Mouse (Mus musculus): ENCODE data around the gene Sept9. TPM values are rescaled to one million over a fixed set of nuclear protein-coding genes. Genes with fewer than 3 reads are reported as not detected.

Sept9 gene
- total RNA-seq, 2 experiments from 2014 or later = 62.1 to 70.5 TPM

DNA sequence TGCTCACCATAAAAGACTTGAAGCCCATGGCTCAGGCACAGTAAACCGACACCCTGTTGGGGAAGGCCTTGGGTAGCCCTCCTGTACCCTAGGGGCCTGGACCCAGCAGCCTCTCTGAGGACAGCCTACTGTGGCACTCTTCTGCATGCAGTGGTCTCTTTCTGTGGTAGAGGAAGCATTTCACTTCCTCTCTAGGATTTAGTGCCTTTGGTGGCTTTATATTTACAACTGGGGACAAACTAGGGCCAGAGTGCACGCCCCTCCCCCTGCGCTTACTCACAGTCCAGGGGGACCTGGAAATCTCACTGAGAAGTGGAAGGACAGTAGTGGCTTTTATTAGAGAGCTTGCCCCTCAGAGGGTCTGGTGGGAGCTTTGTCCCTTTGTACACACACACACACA, 197.5 kb downstream of the Sept9 start:
- DNase-seq (ENCODE audit: low spot score in 2 of 2) = no peak
- intact Hi-C loops (cut with DNase I) = no loop called here

DNA sequence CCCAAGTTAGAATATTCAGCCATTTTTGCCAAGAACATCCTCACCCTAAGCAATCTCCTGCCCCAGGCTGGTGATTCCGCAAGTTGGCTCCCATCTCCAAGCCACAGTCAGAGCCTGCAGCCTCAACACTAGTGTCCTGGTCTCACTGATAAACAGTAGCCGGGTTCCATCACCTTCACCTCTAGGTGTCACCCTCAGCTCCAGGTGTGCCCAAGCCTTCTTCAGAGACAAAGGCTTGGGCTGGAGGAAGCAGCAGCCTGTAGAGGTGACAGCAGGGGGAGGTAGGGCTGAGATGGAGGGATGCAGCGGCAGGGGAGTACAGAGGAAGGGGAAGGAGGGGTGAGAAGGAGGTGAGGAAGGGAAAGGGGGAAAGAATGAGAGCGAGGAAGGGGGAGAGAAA, 198.3 kb downstream of the Sept9 start:
- DNase-seq (ENCODE audit: low spot score in 2 of 2) = no peak
- intact Hi-C loops (cut with DNase I) = no loop called here

DNA sequence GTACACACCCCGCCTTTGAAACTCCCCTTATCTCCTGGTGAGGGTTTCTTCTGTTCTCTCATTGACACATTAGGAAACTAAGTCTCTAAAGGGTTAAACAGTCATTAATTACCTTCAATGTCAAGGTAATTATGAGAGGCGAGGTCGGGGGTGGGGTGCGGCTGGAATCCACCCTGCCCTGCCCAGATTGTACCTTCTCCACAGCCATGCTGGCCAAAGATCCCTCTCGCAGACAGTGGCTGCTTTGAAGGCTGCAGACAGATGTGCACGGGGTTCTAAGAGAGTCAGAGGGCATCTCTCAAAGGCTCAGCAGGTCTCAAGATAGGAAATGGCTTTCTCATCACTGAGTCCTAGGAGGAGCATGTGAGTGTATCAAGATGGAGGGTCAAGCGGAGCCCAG, 198.7 kb downstream of the Sept9 start:
- intact Hi-C loops (cut with DNase I) = no loop called here
- DNase-seq (ENCODE audit: low spot score in 2 of 2) = no peak

DNA sequence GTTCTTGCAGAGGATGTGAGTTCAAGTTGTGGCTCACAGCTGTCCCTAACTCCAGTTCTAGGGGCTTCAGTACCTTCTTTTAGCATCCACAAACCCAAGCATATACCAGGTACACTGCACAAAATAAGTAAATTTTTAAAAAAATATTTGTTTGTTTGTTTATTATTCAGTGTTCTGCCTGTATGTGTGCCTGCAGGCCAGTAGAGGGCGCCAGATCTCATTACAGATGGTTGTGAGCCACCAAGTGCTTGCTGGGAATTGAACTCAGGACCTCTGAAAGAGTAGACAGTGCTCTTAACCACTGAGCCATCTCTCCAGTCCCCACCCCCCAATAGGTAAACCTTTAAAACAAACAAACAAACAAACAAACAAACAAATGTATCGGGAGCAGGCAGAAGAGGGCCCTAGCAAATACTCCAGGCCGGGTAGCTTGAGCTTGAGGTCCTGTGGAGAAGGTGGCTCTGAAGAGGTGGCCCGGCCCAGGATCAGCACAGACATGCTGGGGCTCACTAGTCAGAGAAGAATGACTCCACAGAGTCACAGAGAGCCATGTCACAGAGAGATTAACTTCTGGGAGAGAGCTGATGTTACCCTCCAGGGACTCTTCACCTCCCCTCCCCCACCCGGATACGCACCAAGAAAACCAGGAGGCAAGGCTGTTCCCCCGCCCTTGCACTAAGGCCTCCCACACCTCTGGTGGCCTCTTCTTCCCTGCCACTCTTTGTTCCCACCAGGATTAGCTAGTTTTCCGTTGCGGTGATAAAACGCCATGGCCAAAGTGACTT, 202.3 kb downstream of the Sept9 start:
- intact Hi-C loops (cut with DNase I) = no loop called here
- DNase-seq (ENCODE audit: low spot score in 2 of 2) = no peak

DNA sequence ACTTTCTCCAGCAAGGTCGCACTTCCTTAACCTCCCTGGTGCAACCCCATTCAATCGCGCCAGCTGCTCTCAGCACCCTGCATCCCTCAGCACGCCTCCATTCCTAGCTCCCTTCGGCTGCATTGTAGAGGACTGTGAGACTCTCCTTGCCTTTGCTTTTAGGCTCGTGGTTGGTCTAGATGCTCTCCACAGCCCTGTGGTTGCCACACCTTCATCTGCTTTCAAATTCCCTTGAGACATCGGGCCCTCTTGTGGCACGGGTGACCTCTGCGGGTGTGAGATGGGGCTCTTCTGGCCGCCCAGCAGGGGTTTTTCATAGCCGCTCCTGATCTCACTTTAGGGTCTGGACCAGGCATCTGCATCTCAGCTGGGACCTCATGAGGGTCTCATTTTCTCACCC, 203.1 kb downstream of the Sept9 start:
- intact Hi-C loops (cut with DNase I) = no loop called here
- no peak for DNase-seq (ENCODE audit: low spot score in 2 of 2)

DNA sequence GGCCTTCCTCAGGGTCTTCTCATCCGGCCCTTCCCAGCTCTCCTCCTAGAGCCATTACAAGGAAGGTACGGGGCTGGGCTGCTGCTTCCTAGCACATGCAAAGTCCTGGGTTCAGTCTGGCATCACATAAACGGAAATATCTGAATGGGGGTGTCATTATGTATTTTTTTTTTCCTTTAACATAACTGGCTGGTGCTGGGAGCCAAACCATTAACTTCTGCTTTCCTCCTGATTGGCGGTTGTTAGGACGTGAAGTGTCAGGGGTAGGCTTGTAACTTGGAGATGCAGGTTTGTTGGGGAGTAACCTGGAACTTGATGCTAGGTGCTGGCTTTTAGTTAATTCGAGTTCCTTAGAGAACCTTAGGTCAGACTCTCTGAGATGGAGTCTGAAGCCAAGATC, 203.6 kb downstream of the Sept9 start:
- intact Hi-C loops (cut with DNase I) = no loop called here
- DNase-seq (ENCODE audit: low spot score in 2 of 2) = no peak

DNA sequence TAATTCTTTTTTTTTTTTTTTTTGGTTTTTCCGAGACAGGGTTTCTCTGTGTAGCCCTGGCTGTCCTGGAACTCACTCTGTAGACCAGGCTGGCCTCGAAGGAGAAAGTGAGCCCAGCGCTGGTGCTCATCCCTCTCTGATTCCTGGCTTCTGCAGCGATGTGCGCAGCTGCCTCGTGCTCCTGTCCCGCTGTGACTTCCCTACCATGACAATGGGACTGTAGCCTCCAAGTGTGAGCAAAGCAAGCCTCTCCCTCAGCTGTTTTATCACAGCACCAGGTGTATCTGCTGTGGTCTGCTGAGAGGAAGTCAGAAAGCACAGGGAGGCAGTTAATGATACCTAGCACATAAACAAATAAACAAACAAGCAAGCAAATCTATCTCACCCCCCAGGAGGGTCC, 204.3 kb downstream of the Sept9 start:
- DNase-seq (ENCODE audit: low spot score in 2 of 2) = no peak
- intact Hi-C loops (cut with DNase I) = no loop called here

DNA sequence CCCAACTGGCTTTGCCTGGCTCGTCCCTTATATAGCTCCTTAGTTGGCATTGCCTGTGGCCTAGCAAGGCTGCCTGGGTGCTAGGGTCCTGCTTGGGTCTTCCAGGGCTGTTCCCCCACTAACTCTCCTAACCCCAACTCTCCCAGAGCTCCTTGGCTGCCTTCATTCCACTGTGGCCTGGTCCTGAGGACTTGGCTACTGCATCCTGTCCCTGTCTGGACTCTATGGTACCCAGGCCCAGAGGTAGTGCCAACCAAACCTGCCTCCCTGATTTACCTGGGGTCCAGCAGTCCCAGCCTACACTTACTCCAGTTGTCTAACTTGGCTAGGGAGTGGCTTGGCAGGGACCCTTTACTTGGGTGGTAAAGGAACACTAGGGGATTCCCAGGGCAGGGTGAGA, 207.2 kb downstream of the Sept9 start:
- intact Hi-C loops (cut with DNase I) = loop anchor here (5.0 kb wide), 2 partner anchors 76 to 246 kb away; partner anchors contain the start of genes Gm11733 and Tnrc6c
- DNase-seq (ENCODE audit: low spot score in 2 of 2) = no peak

DNA sequence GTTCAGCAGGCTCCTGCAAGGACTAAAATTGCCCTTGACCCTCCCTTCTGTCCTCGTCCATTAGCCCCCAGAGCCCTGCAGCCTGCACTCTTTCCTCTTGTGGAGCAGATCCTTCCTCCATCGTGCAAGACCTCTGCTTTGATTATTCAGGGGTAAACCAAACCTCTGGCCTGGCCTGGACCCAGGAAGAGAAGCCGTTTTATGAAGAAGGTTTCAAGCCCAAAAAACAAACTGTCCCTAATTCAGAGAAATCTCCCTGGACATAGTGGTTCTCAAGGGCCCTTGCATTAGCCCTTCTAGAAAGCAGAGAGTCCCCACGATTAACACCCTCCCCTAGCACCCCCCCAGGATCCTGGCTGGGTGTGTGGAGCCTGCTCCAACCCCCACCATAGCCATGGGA, 207.7 kb downstream of the Sept9 start:
- DNase-seq (ENCODE audit: low spot score in 2 of 2) = no peak
- intact Hi-C loops (cut with DNase I) = loop anchor here (5.0 kb wide), 2 partner anchors 75 to 245 kb away; partner anchors contain the start of genes Gm11733 and Tnrc6c

DNA sequence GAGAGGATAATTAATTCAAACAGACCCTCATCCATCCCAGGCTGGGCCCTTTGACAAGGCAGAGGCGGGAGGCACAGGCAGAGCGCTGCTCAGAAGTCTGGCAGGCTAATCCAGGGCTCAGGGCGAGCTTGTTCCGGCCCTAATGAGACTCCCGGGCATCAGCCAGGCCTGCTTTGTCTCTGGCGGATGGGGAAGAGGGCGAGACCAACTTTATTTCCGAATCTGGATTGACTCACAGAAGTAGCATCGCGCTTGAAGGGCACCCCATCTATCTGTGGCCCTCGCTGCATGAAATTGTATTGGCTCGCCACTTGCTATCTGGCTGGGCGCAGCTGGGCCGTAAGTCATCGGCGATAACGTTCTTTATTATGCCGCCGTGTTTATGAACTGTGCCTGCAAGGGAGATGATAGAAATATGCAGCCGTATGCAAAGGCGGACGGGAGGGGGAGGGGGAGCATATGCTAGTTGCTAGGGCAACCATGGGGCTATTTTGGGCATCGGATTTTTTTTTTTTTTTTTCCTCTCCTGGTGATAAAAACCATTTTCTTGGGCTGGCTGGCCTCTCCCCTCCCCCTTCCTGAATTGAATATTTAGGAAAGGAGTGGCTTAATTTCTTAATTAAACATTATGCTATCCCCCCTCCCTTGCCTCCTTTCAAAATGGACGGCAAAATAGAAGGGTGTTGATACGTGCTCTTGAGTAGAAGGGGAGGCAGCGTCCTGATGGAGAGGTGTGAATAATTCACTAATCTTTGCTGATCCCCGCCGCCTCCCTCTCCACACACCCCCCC, 208.4 kb downstream of the Sept9 start:
- intact Hi-C loops (cut with DNase I) = loop anchor here (5.0 kb wide), 2 partner anchors 74 to 244 kb away; partner anchors contain the start of genes Gm11733 and Tnrc6c
- peak; percentile 85 to 93 for DNase-seq (ENCODE audit: low spot score in 2 of 2)

DNA sequence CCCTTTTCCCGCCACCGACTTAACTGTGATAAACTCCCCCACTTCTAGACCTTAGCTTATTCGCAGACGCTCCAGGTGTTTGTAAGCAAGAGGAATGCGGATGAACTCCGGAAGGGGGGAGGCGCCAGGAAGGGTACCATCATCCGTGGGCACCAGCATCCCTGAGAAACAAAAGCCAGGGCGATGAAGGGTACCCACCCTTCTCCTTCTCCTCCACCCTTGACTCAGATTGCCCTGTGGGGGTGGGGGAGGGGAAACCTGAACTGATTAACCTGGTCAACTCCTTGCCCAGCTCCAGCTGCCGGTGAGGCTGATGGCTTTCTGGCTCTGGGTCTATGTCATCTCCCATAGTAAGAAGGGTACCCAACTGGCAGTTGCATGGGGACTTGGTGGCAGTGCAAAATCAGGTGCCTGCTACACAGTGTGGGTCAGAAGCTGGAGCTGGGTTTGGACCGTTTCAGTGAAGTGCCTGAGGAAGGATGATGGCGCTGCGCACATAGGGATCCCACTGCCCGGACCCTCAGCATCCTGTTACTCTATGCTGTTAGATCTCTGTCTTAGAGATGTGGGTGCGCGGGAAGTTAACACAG, 209.1 kb downstream of the Sept9 start:
- intact Hi-C loops (cut with DNase I) = loop anchor here (5.0 kb wide), 2 partner anchors 74 to 244 kb away; partner anchors contain the start of genes Gm11733 and Tnrc6c

DNA sequence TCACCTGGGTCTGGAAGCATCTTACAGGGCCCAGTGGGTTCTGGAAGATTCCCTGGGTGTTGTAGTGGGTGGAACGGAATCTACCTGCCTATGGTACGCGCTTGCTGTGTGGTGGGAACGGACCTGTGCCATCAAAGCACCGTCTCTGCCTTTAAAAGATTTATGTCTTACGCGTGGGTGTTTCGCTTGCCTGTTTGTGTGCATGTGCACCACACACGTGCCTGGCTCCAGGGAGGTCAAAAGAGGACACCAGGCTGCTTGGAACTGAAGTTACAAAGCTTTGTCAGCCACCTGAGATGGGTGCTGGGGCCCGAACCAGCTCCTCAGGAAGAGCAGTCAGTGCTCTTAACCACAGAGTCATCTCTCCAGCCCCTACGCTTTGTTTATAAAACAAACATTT, 209.9 kb downstream of the Sept9 start:
- DNase-seq (ENCODE audit: low spot score in 2 of 2) = peak; percentile 52 to 84
- intact Hi-C loops (cut with DNase I) = loop anchor here (5.0 kb wide), 2 partner anchors 73 to 243 kb away; partner anchors contain the start of genes Gm11733 and Tnrc6c

More for the DNA sequence above, 209.1 kb downstream of the Sept9 start:
- DNase-seq (ENCODE audit: low spot score in 2 of 2) = no peak

DNA sequence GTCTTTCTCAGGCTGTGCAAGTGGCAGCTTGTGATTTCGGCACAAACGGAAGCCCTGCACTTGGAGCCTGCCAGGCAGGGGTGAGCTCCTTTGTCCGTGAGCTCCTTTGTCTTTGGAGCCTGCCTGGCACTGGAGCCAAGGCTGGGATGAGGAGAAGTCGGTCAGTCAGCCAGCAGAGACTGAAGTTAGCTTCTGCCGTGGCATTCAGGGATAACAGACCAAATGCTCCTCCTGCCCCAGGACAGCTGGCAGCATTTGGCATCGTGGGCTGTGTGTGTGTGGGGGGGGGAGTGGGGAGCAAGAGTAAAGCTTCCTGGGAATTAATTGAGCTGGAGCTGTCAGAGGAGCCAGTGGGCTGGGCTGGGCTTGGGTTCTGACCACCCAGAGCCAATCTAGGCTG, 210.6 kb downstream of the Sept9 start:
- intact Hi-C loops (cut with DNase I) = no loop called here
- peak in 1 of 2 experiments; percentile 17 for DNase-seq (ENCODE audit: low spot score in 2 of 2)

DNA sequence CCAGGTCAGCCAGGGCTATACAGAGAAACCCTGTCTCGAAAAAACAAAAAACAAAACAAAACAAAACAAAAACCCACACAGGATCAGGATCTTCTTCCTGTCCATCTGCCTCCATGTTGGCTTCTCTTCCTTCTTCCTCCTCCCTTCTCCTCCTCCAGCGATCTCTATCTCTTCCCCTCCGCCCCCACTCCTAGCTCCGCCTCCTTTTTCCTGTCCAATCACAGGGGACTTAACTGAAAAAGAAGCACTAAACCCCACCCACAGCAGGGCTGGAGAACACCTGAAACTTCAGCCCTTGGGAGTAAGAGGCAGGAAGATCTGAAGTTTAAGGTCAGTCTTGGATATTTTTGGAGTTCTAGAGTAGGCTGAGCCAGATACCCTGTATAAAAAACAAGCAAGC, 212.2 kb downstream of the Sept9 start:
- DNase-seq (ENCODE audit: low spot score in 2 of 2) = no peak
- intact Hi-C loops (cut with DNase I) = no loop called here

Other genes starting within 250 kb of the Sept9 start
- 100 to 1,000 TPM; 172 to 175 TPM for gene Sec14l1, start 84.5 kb upstream of the Sept9 start, total RNA-seq (2021)